Mouse (Mus musculus) T-helper 1 cell (primary cell): Measurements from ENCODE around the gene Hsd17b6.
"Not testable (repeated sequence)": the region's sequence is repeated elsewhere in the genome, so short reads cannot be mapped to it uniquely, and the experiment has no call there.

Experiments used
- in situ Hi-C: fragments of 300-600 bp; cut with MboI, MseI; formaldehyde crosslinking; loops from one replicate; pipeline ENCODE4 v1.15.1; 2025; ENCODE audit warnings: high pct_unique_total_duplicates

The Hsd17b6 gene

DNA sequence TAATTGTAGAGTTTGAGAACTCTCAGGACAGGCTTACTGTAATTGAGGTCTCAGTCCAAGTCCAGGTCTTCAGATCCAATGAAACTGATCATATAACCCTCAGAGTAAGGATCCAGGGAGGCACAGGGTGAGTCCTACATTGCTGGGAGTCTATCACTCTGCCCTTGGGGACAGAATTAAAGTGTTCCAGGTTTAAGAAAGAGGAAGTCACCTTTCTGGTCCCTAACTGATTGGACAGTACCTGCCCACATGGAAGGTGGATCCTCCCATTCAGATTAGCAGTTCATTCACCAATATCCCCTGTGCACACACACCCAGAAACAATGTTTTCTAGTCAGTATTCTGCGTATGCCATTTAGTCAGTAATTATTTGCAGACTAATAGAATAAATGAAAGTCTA is at the start of gene Hsd17b6:
TSS of gene Hsd17b6 (minus strand) at position 166 of the 400 bp plus-strand sequence.
- in situ Hi-C loops, result loop anchor here (5.0 kb wide), 1 partner anchor 50 kb away; no protein-coding TSS in a partner anchor

DNA sequence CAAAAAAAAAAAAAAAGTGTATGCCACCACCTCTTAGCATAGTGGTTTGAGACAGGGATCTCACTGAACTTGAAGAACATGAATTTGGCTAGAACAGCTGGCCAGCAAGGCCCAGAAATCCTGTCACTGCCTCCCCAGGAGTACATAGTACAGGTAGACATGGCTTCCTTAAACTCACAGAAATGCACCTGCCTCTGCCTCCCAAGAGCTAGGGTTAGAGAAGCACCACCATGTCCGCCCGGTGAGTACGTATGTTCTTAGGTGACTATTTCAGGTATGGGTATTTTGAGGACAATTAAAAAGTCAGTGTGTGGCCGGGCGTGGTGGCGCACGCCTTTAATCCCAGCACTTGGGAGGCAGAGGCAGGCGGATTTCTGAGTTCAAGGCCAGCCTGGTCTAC is 45.6 kb upstream of the Hsd17b6 start:
- in situ Hi-C loops, result no loop called here

DNA sequence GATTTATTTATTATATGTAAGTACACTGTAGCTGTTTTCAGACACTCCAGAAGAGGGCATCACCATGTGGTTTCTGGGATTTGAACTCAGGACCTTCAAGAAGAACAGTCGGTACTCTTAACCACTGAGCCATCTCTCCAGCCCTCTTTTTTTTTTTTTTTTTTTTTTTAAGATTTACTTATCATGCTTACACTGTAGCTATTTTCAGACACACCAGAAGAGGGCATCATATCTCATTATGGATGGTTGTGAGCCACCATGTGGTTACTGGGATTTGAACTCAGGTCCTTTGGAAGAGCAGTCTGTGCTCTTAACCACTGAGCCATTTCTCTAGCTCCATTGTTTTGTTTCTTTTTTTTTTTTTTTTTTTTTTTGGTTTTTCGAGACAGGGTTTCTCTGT is 44.7 kb upstream of the Hsd17b6 start:
- in situ Hi-C loops, result not testable (repeated sequence)

DNA sequence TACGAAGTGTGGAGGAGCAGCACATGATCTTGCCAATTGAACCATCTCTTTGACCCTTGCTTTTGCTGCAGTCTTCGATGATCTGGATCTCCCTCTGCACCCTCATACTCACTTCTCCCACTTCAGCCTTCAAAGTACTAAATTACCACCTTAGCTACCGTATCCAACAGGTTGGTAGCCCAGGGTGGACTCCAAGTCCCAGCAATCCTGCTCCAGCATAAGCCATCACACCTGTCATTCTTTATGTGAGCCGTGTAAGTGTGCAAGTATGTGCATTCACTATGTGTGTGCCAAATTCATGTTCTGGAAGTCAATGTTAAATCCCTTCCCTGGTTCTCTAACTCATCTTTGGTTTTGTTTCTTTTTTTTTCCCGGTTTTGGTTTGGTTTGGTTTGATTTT is 44.2 kb upstream of the Hsd17b6 start:
- in situ Hi-C loops, result no loop called here

DNA sequence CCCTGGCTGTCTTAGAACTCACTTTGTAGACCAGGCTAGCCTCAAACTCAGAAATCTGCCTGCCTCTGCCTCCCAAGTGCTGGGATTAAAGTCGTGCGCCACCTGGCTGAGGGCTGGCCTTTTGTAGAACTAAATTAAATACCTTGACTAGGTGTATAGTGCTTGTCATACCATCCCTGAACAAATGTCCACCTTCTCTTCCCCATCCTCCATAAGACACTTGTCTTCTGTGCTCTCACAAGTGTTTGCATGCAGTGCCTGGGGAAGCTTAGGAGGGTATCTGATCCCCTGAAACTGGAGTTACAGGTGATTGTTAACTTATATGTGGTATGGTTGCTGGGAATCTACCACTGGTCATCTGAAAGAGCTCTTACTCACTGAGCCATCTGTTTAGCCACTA is 42.9 kb upstream of the Hsd17b6 start:
- in situ Hi-C loops, result no loop called here

DNA sequence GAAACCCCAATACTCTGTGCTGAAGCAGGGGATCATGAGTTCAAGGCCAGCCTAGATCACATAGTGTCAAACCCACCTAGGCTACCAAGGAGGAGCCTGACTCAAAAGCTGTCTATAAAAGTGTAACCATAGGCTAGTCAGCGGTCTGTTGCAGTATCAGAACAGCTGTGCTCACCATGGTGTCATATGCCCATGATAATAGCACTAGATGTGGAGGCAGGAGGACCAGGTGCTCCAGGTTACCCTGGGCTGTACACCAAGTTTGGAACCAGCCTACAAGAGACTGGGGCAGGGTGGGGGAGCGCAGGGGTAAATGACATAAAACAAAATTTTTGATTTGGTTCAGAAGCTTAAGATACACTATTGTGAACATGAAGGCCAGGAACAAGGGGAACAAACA is 42.3 kb upstream of the Hsd17b6 start:
- in situ Hi-C loops, result loop anchor here (5.0 kb wide), 1 partner anchor 38 kb away; no protein-coding TSS in a partner anchor

DNA sequence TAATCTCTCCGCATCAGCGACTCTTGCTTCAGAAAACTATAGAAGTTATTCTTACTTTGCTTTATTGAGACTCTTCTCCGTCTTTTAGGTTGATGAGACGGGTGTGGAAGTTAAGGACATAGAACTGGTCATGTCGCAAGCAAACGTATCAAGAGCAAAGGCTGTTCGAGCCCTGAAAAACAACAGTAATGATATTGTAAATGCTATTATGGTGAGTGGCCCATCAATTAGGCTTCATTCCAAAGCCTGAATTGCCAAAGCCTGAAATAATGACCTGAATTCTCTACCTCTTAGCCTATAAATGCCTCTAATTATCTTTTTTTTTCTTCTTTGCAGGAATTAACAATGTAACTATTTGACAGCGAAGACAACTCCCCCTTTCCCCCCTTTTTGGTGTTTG is 40.7 kb upstream of the Hsd17b6 start:
- in situ Hi-C loops, result loop anchor here (5.0 kb wide), 1 partner anchor 39 kb away; no protein-coding TSS in a partner anchor

DNA sequence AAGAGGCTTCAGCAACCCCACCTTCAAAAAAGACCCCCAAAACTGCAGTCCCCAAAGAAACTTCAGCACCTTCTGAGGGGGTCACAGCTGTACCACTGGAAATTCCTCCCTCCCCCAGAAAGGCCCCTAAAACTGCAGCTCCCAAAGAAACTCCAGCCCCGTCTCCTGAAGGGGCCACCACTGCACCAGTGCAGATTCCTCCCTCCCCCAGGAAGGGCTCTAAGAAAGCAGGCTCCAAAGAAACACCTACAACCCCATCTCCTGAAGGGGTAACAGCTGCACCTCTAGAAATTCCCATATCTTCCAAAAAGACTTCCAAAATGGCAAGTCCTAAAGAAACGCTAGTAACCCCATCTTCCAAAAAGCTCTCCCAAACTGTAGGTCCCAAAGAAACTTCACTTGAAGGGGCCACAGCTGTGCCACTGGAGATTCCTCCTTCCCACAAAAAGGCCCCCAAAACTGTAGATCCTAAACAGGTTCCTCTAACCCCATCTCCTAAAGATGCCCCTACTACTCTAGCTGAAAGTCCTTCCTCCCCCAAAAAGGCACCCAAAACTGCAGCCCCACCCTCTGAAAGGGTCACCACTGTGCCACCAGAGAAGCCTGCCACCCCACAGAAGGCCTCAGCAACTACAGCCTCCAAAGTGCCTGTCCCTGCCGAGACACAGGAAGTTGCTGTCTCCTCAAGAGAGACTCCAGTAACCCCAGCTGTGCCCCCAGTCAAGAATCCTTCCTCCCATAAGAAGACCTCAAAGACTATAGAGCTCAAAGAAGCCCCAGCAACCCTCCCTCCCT is 35.8 kb upstream of the Hsd17b6 start:
- in situ Hi-C loops, result no loop called here

DNA sequence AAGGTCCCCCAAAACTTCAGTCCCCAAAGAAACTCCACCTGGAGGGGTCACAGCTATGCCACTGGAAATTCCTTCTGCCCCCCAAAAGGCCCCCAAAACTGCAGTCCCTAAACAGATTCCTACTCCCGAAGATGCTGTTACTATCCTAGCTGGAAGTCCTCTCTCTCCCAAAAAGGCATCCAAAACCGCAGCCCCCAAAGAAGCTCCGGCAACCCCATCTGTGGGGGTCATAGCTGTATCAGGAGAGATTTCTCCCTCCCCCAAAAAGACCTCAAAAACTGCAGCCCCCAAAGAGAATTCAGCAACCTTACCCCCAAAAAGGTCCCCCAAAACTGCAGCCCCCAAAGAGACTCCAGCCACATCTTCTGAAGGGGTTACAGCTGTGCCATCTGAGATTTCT is 35.1 kb upstream of the Hsd17b6 start:
- in situ Hi-C loops, result no loop called here

DNA sequence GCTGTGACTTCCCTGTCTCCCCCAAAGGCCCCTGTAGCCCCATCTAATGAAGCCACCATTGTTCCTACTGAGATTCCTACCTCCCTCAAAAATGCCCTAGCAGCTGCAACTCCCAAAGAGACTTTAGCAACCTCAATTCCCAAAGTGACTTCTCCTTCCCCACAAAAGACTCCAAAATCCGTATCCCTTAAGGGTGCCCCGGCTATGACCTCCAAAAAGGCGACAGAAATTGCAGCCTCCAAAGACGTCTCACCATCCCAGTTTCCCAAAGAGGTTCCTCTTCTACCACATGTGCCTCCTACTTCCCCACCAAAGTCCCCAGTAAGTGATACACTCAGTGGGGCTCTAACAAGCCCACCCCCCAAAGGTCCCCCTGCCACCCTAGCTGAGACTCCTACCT is 34.2 kb upstream of the Hsd17b6 start:
- in situ Hi-C loops, result no loop called here

DNA sequence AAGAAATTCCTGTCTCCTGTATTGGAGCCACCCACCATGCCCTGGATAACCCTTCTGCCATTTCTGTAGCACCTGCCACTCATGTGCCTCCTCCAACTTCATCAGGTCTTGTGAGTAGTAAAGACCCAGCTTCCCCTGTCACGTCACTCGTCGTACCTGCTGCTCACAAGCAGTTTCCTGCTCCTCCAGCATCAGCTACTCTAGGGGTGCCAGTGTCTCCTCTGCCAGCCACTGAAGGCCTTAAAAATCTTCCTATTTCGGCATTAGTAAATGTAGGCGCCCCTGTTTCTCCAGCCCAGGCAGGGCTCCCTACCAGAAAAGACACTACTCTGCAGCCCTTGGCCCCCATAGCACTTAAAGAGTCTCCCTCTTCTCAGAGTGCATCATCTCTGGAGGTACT is 32.9 kb upstream of the Hsd17b6 start:
- in situ Hi-C loops, result no loop called here

DNA sequence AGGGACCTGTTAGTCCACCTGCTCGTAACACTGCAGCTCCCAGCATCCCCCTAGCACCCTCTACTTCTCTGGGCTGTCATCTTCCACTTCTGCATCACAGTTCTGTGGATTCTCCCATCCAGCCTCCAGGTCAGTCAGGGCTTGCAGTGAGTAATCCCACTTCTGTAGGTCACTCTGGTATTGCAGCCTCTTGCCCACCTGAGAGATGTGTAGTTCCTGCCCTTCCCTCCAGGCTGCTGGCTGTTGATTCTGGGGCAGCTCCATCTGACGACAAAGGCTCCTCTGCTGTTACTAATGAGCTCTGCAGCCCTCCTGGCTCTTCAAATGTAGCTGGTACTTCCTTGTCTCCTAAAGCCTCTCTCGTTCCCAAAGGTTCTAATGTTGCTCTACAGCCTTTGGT is 32.4 kb upstream of the Hsd17b6 start:
- in situ Hi-C loops, result no loop called here

DNA sequence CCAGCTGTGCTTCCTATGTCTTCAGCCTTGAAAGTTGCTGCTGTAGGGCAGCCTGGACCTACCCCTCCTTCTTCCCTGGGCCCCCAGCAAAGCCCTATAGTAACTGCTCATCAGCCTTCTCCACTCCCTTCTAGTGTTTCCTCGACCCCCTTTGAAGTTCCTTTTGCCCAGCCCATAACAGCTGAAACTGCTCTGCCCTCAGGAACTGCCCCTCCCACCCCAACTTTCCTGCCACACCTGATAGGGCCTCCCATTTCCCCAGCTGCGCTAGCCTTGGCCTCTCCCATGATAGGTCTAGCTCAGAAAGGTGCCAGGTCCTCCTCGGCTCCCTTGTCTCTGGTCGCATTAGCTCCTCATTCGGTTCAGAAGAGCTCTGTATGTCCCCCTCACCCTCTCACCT is 31.8 kb upstream of the Hsd17b6 start:
- in situ Hi-C loops, result no loop called here

DNA sequence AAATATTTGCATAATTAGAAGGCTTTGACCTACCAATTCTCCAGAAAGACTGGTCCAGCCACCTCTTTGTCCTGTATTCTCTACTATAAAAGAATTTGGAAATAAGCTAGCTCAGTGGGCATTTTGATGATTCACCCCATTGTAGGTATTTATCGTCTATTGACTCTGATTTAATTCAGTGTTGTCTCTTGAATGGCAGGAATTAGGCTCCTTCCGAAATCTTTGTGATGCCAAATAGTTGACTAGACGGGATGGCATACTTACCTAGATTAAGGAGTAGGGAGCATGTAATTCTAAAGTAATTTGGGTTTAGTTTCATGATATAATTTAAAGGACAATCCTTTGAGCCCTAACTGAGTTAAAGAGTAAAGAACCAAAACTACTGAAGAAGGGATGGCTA is 30.5 kb upstream of the Hsd17b6 start:
- in situ Hi-C loops, result no loop called here

DNA sequence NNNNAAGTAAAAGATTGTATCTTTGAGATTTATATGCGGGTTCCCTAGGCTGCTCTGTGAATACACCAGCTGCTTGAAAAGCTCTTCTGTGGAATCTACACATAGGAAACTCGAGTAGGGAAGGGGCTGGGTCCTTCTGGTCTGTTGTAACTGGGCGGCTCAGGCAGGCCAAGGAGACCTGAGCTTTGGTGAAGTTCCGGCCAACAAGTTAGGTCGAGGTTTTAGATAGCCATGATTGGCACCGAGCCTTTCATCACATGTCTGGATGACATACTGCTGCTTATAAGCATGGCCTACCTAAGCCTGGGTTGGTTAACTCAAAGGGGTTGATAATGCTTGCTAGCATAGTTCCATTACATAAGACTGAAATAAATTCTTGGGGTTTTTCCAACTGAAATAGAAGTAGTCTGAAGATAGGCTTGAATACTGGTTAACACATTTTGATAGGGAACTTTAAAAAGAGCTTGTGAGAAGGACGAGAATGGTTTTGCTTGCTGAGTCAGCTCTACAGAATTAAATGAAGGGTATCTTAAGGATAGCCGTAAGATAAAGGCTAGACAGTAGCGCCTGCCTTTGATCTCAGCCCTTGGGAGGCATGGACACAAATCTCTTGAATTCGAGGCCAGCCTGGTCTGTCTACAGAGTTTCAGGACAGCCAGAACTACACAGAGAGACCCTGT is 29.5 kb upstream of the Hsd17b6 start:
- in situ Hi-C loops, result no loop called here

DNA sequence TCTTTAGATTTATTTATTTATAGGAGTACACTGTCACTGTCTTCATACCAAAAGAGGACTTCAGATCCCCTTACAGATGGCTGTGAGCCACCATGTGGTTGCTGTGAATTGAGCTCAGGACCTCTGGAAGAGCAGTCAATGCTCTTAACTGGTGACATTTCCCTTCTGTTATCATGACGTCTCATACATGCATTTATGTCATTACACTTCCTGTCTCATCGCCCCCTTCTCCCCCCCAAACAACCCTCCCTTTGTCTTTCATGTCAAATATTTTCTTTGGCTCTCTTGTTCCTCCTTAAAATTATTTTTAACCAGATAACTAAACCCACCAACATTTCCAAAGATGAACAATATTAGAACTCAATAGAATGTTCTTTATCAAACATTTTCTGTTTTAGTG is 23.4 kb upstream of the Hsd17b6 start:
- in situ Hi-C loops, result no loop called here

DNA sequence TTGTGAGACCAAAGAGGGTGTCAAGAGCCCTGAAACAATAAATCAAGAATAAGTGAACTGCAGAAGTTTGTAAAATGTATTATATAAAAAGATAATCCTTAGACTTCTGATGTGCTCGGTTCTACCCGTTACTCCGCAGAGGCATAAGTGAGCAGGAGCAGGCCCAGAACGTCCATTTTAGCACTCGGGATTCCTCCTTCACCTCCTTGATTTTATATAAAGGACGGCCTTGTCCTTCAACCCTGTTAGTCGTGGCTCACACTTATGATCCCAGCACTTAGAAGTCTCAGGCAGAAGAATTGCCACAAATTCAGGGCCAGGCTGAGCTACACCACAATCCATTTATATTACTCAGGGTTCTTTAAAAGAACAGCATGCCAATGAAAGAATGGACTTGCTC is 22.5 kb upstream of the Hsd17b6 start:
- in situ Hi-C loops, result no loop called here

DNA sequence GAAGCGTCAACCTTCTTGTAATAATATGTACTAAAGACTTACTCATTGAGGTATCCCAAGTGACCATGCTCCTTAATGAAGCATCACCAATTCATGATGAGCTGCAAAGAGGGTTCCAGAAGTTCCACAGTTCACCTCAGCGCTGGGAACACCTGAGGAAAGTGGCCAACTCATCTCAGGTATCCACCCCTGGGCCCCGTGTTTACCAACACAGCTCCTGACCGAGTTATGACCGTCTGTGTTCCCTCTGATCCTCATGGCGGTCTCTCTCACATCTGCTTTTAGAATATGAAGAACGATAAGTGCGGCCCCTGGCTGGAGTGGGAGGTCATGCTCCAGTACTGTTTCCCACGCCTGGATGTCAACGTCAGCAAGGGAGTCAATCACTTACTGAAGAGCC is 16.1 kb upstream of the Hsd17b6 start:
- in situ Hi-C loops, result no loop called here

DNA sequence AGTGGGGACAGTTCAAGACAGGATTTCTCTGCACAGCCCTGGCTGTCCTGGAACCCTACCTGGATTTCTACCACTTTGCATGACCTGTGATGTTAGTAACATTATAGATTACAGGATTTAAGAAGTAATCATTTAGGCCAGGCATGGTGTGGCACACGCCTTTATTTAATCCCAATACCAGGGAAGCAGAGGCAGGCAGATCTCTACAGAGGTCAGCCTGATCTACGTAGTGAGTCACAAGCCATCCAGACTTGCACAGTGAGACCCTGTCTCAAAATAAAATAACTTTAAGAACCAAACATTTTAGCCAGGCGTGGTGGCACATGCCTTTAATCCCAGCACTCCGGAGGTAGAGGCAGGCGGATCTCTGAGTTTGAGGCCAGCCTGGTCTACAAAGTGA is 14.8 kb upstream of the Hsd17b6 start:
- in situ Hi-C loops, result no loop called here

DNA sequence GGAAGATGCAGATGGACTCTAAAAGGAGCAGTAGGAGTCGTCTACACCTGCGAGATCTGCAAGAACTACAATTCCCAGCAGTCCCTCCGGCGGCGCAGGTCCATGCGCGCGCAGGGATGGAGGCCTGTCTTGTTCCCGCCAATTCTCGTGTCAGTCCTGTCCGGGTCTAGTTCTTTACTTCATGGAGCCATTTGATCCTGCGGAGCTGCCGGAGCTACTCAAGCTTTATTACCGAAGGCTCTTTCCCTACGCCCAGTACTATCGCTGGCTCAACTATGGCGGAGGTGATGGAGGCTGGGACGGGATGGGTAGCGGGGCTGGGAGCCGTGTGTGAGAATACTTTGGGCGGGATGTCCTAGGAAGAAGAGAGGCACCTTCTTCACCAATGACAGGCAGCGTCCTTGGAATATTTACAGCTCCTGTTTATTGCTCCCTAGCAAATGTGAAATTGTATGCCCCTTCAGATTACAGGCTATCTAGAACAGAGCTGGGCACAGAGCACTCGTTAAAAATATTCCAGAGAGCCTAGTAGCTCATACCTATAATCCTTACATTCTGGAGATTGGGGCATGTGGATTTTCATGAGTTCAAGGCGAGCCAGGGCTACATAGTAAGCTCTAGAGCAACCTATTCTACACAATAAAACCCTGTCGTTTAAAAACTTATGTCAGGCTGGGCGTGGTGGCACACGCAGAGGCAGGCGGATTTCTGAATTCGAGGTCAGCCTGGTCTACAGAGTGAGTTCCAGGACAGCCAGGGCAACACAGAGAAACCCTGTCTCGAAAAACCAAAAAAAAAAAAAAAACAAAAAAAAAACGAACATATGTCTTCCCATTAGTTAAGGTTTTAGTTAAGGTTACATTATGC is 7.9 kb upstream of the Hsd17b6 start, which contains the start of gene Prim1:
TSS of gene Prim1 (plus strand) at position 101 of the 867 bp plus-strand sequence.
- in situ Hi-C loops, result no loop called here

DNA sequence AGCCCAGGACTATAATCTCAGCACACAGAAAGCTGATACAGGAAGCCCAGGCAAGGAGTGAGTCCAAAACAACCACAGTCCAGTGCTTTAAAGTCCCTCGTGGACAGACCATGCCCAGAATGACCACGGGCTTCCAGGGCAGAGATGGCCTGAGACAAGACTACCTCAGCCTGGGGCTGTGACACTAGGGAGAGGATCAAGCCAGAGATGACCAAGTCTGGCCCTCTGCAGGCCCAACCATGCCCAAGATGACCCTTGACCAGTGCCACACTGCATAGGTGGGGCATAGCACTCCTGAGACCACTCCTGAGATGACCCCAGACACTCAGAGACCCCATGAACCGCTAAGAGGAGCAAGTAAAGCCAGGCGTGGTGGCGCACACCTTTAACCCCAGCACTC is 2.3 kb upstream of the Hsd17b6 start:
- in situ Hi-C loops, result loop anchor here (5.0 kb wide), 1 partner anchor 52 kb away; no protein-coding TSS in a partner anchor
